Mouse (Mus musculus) spleen, adult 2 months (tissue): ENCODE results near the gene E030018B13Rik.

ENCODE experiments used
- CTCF ChIP-seq: fragments of 200-500 bp; IDR thresholded peaks from 2 replicates; pipeline ENCODE4 v1.5.1; 2011; ENCODE audit warnings: mild to moderate bottlenecking, inconsistent platforms; ENCODE audit not compliant: insufficient read depth, insufficient read length, insufficient replicate concordance; ENCODE audit errors: extremely low read depth
- POLR2A ChIP-seq: fragments of 200-500 bp; IDR thresholded peaks from 2 replicates; pipeline ENCODE4 v1.6.1; 2011; ENCODE audit warnings: low read depth, low read length, inconsistent platforms

DNA sequence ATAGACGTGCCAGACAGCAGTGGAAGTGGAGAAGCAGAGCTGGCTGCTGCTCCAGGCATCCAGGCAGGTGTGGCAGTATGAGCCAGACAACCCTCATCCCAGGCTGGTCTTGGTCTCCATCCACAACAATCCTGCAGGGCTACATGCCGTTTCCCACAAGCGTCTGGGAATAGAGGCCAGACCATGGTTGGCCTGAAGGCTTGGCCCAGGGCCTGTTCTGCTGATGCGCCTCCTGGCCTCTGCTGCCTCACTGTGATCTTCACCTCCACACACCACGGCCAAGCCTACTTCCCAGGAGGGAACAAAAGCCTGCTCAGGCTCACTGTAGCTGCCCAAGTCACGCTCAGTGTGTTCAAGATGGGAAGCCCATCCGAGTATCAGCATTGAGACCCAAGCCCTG is 33.9 kb upstream of the E030018B13Rik start:
- TF ChIP-seq POLR2A, result no peak
- TF ChIP-seq CTCF, result no peak
